Comparison of ENCODE assay signal across 16 mouse cellular contexts in the genomic region with DNA sequence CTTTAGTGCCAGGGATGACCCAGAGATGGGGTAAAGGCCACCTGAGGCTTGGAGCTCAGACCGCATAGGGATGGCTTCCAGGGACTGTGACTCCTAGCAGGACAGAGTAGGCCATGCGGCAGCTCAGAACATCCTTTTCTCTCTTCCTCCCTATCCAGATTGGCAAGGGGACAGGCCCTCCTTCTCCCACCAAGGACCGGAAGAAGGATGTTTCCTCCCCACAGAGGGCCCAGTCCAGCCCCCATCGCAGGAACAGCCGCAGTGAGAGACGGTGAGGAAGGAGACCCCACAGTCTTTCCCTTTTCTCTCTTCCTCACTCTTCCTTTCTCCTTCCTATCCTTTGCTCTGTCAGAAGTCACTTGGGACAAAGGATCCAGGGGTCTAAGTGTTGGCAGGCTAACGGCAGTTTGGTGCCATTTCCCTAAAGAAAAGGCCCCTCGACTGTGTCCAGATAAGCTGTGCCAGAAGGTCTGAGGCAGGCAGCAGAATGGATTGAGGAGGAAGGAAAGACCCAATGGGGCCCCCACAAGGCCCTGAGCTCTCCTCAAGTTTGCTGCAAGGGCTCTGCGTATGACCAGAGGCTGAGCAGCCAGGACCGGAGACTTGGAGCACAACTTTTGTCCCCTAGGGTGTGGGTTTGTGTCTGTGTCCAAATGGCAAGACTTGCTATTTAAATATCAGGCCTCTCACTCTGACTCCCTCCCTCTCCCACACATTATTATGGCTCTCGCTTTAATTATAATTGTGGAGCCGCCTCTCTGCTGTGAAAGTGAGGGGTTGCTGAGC. TPM values are rescaled to one million over a fixed set of nuclear protein-coding genes. Genes with fewer than 3 reads are reported as not detected.
DNase-seq lines count a peak whose midpoint lies in the region; ATAC-seq and TF ChIP-seq lines count a peak whose summit lies in the region.
"Had no signal": no experiment of that assay in that cellular context is flagged by ENCODE, and none has a peak within 500 bp of the region (broad histone marks: within the 10 kb centered on the region; RNA-seq: fewer than 3 reads in every experiment).

No protein-coding gene starts in this region.

- H3K4me3 ChIP-seq in heart, adult 2 months = no peak overlapping the region
- no peak overlapping the region for H3K4me3 ChIP-seq in lung, embryonic 14.5 days (ENCODE audit: low read depth, low read length)
- H3K4me3 ChIP-seq in heart, embryonic 11.5 days (ENCODE audit: low read depth, low read length) = no peak overlapping the region
- no peak overlapping the region for H3K4me3 ChIP-seq in liver, embryonic 11.5 days (ENCODE audit: low read depth, low read length)
- H3K4me3 ChIP-seq: embryonic facial prominence, embryonic 13.5 days; limb, embryonic 15.5 days had no signal

- H3K9me3 ChIP-seq in lung, embryonic 14.5 days (ENCODE audit: low read depth, low read length) = no peaks in the 10 kb centered on the region
- H3K9me3 ChIP-seq in heart, embryonic 11.5 days (replicated peaks; ENCODE audit: control insufficient read depth, low read length) = no peaks in the 10 kb centered on the region
- H3K9me3 ChIP-seq in liver, embryonic 11.5 days (ENCODE audit: control insufficient read depth, low read length) = no peaks in the 10 kb centered on the region
- H3K9me3 ChIP-seq: embryonic facial prominence, embryonic 13.5 days; limb, embryonic 15.5 days had no signal

- H3K36me3 ChIP-seq in heart, adult 2 months (ENCODE audit: control insufficient read depth, insufficient read depth, low read length) = no peaks in the 10 kb centered on the region
- H3K36me3 ChIP-seq in lung, embryonic 14.5 days (ENCODE audit: insufficient read depth) = peaks cover 23% of the 10 kb centered on the region; the same call in 1 of the 2 replicates
- H3K36me3 ChIP-seq in heart, embryonic 11.5 days (ENCODE audit: control insufficient read depth, insufficient read depth, low read length) = peaks cover 4% of the 10 kb centered on the region; the same call in 1 of the 2 replicates
- H3K36me3 ChIP-seq in liver, embryonic 11.5 days (ENCODE audit: control insufficient read depth, insufficient read depth, low read length) = no peaks in the 10 kb centered on the region; the same call in 1 of the 2 replicates

- 0 out of 2 replicates have a peak, but pooled peaks have one; percentile 12 for TF ChIP-seq POLR2A in heart, adult 2 months (IDR thresholded peaks at IDR 0.05; ENCODE audit: insufficient read depth, low read depth, low read length)

- no peak for TF ChIP-seq CTCF in heart, adult 2 months (IDR thresholded peaks at IDR 0.05)
- no peak for TF ChIP-seq CTCF in lung, embryonic 14.5 days (IDR thresholded peaks at IDR 0.05; ENCODE audit: low read depth)

- ATAC-seq in lung, embryonic 14.5 days (ENCODE audit: insufficient read depth) = no peak
- ATAC-seq in heart, embryonic 11.5 days (replicated peaks; ENCODE audit: insufficient number of reproducible peaks, low FRiP score, low TSS enrichment) = no peak
- ATAC-seq in liver, embryonic 11.5 days (replicated peaks; ENCODE audit: low FRiP score) = no peak
- ATAC-seq: inflammation-experienced regulatory T-cells, adult 6 months had no signal

- peak overlapping the region; percentile 21 for H3K9ac ChIP-seq in heart, adult 2 months (ENCODE audit: low read depth, low read length)
- no peak overlapping the region for H3K9ac ChIP-seq in lung, embryonic 14.5 days
- H3K9ac ChIP-seq in heart, embryonic 11.5 days (ENCODE audit: low read depth, low read length) = no peak overlapping the region
- no peak overlapping the region for H3K9ac ChIP-seq in liver, embryonic 11.5 days (ENCODE audit: low read depth, low read length)
- H3K9ac ChIP-seq: limb, embryonic 15.5 days had no signal

- TF ChIP-seq EP300 in heart, adult 2 months (IDR thresholded peaks at IDR 0.05; ENCODE audit: insufficient read depth, low read depth, low read length) = no peak

- intact Hi-C loops in heart, adult 2 months (cut with DNase I) = no loop called here

- H3K27me3 ChIP-seq in heart, adult 2 months (ENCODE audit: control insufficient read depth, insufficient read depth, low read length) = no peaks in the 10 kb centered on the region
- no peaks in the 10 kb centered on the region for H3K27me3 ChIP-seq in lung, embryonic 14.5 days (ENCODE audit: insufficient read depth, low read length)
- H3K27me3 ChIP-seq in heart, embryonic 11.5 days (ENCODE audit: control insufficient read depth, insufficient read depth, low read length) = no peaks in the 10 kb centered on the region
- no peaks in the 10 kb centered on the region for H3K27me3 ChIP-seq in liver, embryonic 11.5 days (replicated peaks; ENCODE audit: control insufficient read depth, insufficient read depth, low read length)
- H3K27me3 ChIP-seq: embryonic facial prominence, embryonic 13.5 days; limb, embryonic 15.5 days had no signal

- DNase-seq in heart, adult 2 months = peak; percentile 32 to 41
- DNase-seq in heart, adult 8-10 months (ENCODE audit: low spot score) = no peak
- DNase-seq in lung, embryonic 14.5 days = no peak
- no peak for DNase-seq in lung, postnatal 14 days
- no peak for DNase-seq in liver, embryonic 11.5 days (ENCODE audit: low spot score)
- DNase-seq in thymus, postnatal 14 days = no peak
- no peak for DNase-seq in adrenal gland, postnatal 36 days
- DNase-seq: adrenal gland, postnatal 10 days; cerebellum, adult 11-12 months; layer of hippocampus, adult 9-11 months; right cerebral cortex, postnatal 14 days had no signal

- no peak overlapping the region for H3K4me2 ChIP-seq in lung, embryonic 14.5 days
- no peak overlapping the region for H3K4me2 ChIP-seq in heart, embryonic 11.5 days
- no peak overlapping the region for H3K4me2 ChIP-seq in liver, embryonic 11.5 days
- H3K4me2 ChIP-seq: embryonic facial prominence, embryonic 13.5 days; limb, embryonic 15.5 days had no signal

- no peaks in the 10 kb centered on the region for H3K79me2 ChIP-seq in heart, adult 2 months (replicated peaks; ENCODE audit: control insufficient read depth, insufficient read depth, low read length)

- peak overlapping the region; percentile 49 for H3K27ac ChIP-seq in heart, adult 2 months
- H3K27ac ChIP-seq in lung, embryonic 14.5 days (ENCODE audit: low read depth) = peak overlapping the region; percentile 36; the same call in 1 of the 2 replicates
- peak overlapping the region; percentile 29; the same call in 1 of the 2 replicates for H3K27ac ChIP-seq in heart, embryonic 11.5 days (ENCODE audit: low read depth, low read length)
- H3K27ac ChIP-seq in liver, embryonic 11.5 days (ENCODE audit: low read depth, low read length) = peak overlapping the region; percentile 32
- H3K27ac ChIP-seq: embryonic facial prominence, embryonic 13.5 days; limb, embryonic 15.5 days had no signal

- H3K4me1 ChIP-seq in heart, adult 2 months (ENCODE audit: control insufficient read depth, insufficient read depth, low read length) = peaks cover 21% of the 10 kb centered on the region
- 0 out of 2 replicates have a peak, but pooled peaks cover 8% of the 10 kb centered on the region for H3K4me1 ChIP-seq in lung, embryonic 14.5 days (ENCODE audit: insufficient read depth)
- peaks cover 32% of the 10 kb centered on the region for H3K4me1 ChIP-seq in heart, embryonic 11.5 days (ENCODE audit: control insufficient read depth, insufficient read depth, low read length)
- H3K4me1 ChIP-seq in liver, embryonic 11.5 days (replicated peaks; ENCODE audit: control insufficient read depth, insufficient read depth, low read length) = peaks cover 23% of the 10 kb centered on the region

- 38% methylated on average over 12 of the region's 12 CpGs for WGBS in heart, adult 2 months
- 70% methylated on average over 12 of the region's 12 CpGs for WGBS in lung, embryonic 14.5 days
- WGBS in heart, embryonic 11.5 days (ENCODE audit: insufficient replicate concordance) = 71% methylated on average over 12 of the region's 12 CpGs
- 56% methylated on average over 12 of the region's 12 CpGs for WGBS in liver, embryonic 11.5 days

RNA-seq across cellular contexts. Expression of a gene that starts 12.4 kb away (rescaled TPM):
- 10 to 100 TPM; 10.0 to 14.8 TPM for total RNA-seq in heart, adult 2 months (2021)
- polyA plus RNA-seq in heart, adult 2 months (2012; rRNA removed) = 6.4 and 9.3 TPM in 2 replicates
- total RNA-seq in heart, adult 8-10 months (2022) = 10 to 100 TPM in 3 of 4 experiments, 1 to 10 TPM in 1; 6.6 to 16.3 (median 13.3) TPM
- polyA plus RNA-seq in lung, embryonic 14.5 days (2014; fragmentation: Nextera tagmentation; extraction: Ambion mirVana) = 12.7 and 14.2 TPM in 2 replicates
- polyA plus RNA-seq in heart, embryonic 11.5 days (2014; fragmentation: Nextera tagmentation; extraction: Ambion mirVana) = 7.7 and 8.2 TPM in 2 replicates
- polyA plus RNA-seq in liver, embryonic 11.5 days (2014; fragmentation: Nextera tagmentation; extraction: Ambion mirVana) = 4.7 and 5.6 TPM in 2 replicates
- 1 to 10 TPM; 3.9 to 6.9 TPM for total RNA-seq in adrenal gland, postnatal 36 days (2021)

RNA-seq across cellular contexts. Expression of a gene that starts 35.4 kb away (rescaled TPM):
- total RNA-seq in heart, adult 2 months (2021) = 1 to 10 TPM; 2.7 to 3.5 TPM
- 6.1 and 7.4 TPM in 2 replicates for polyA plus RNA-seq in heart, adult 2 months (2012; rRNA removed)
- total RNA-seq in heart, adult 8-10 months (2022) = 1 to 10 TPM; 2.9 to 4.6 (median 3.8) TPM
- 14.3 and 15.1 TPM in 2 replicates for polyA plus RNA-seq in lung, embryonic 14.5 days (2014; fragmentation: Nextera tagmentation; extraction: Ambion mirVana)
- 7.9 and 10.6 TPM in 2 replicates for polyA plus RNA-seq in heart, embryonic 11.5 days (2014; fragmentation: Nextera tagmentation; extraction: Ambion mirVana)
- 4.0 and 4.5 TPM in 2 replicates for polyA plus RNA-seq in liver, embryonic 11.5 days (2014; fragmentation: Nextera tagmentation; extraction: Ambion mirVana)
- 1 to 10 TPM; 3.1 to 3.9 TPM for total RNA-seq in adrenal gland, postnatal 36 days (2021)

RNA-seq across cellular contexts. Expression of a gene that starts 43.3 kb away (rescaled TPM):
- total RNA-seq in heart, adult 2 months (2021) = not detected
- not detected in 2 replicates for polyA plus RNA-seq in heart, adult 2 months (2012; rRNA removed)
- total RNA-seq in heart, adult 8-10 months (2022) = not detected
- polyA plus RNA-seq in lung, embryonic 14.5 days (2014; fragmentation: Nextera tagmentation; extraction: Ambion mirVana) = not detected in 2 replicates
- not detected in 2 replicates for polyA plus RNA-seq in heart, embryonic 11.5 days (2014; fragmentation: Nextera tagmentation; extraction: Ambion mirVana)
- polyA plus RNA-seq in liver, embryonic 11.5 days (2014; fragmentation: Nextera tagmentation; extraction: Ambion mirVana) = not detected in 2 replicates
- not detected for total RNA-seq in adrenal gland, postnatal 36 days (2021)
- total RNA-seq: adrenal gland, postnatal 10 days had no signal
- polyA plus RNA-seq: embryonic facial prominence, embryonic 13.5 days; inflammation-experienced regulatory T-cells, adult 6 months; limb, embryonic 15.5 days; stomach, embryonic 14.5 days had no signal

Comparison
In these comparisons a context has a peak if more than half of its experiments do, and no peak if none do; other contexts are left out.
1. DNase-seq: peak in heart, adult 2 months (2 of 2); none in heart, adult 8-10 months (single experiment), lung, embryonic 14.5 days (single experiment), lung, postnatal 14 days (single experiment), liver, embryonic 11.5 days (single experiment), thymus, postnatal 14 days (single experiment) and adrenal gland, postnatal 36 days (0 of 2).
2. Peak in every context shown above with its lines, with median percentiles within 50 percentile points of each other: H3K27ac ChIP-seq.